Mouse (Mus musculus): ENCODE results near the gene Rab39b.

Rab39b gene

GRCm38 (mm10) chrX:75577582-75578324, at the start of gene Rab39b:
Gene Rab39b (minus strand): TSS chrX:75578231.
- DNase-seq (ENCODE audit: low read depth), result peak; percentile 0

DNA sequence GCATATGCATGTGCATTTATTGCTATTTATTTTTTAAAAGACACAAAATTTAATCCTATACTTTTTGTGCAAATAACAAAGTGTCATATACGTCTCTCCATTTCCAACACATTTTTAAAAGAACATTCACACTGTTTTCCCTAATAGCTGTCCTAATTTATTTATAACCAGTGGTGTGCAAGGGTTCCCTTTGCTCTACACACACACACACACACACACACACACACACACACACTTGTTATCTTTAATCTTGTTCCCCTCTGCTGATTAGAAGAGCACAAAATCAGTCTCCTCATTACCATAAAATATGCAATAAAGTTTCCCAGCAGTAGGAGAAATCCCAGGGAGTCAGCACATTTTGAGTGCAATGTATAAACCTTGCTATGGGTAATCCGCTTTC, 508 bp upstream of the Rab39b start:
- no peak for DNase-seq (ENCODE audit: low read depth)

Data from naive thymus-derived CD4-positive, alpha-beta T cell, adult 2 months (primary cell).